Mouse (Mus musculus) ES-E14 (cell line): ENCODE data around the gene Phf11c.

Experiments
- CHD2 ChIP-seq: IDR thresholded peaks from 2 replicates; pipeline ENCODE4 v1.6.1; 2014; ENCODE audit warnings: mild to moderate bottlenecking, low read depth, low read length, inconsistent platforms
- HCFC1 ChIP-seq: IDR thresholded peaks from 2 replicates; pipeline ENCODE4 v1.6.1; 2012; ENCODE audit warnings: low read length, inconsistent platforms, borderline replicate concordance; ENCODE audit not compliant: insufficient read depth
- MAFK ChIP-seq: IDR thresholded peaks from 2 replicates; pipeline ENCODE4 v1.6.1; 2014; ENCODE audit warnings: mild to moderate bottlenecking, low read depth, low read length, inconsistent platforms; ENCODE audit not compliant: insufficient read depth
- ZNF384 ChIP-seq: IDR thresholded peaks from 2 replicates; pipeline ENCODE4 v1.6.1; 2012; ENCODE audit warnings: low read depth, low read length, inconsistent platforms

GRCm38 (mm10) chr14:59395281-59395680 lies at the start of gene Phf11c:
- TF ChIP-seq ZNF384: no peak
- no peak for TF ChIP-seq MAFK
- TF ChIP-seq HCFC1: no peak
- TF ChIP-seq CHD2: no peak
